Mouse (Mus musculus): ENCODE results near the gene Pde8b. TPM values are rescaled to one million over a fixed set of nuclear protein-coding genes. Genes with fewer than 3 reads are reported as not detected.
A peak's percentile ranks its signal among the peaks of the same experiment; 100 is the strongest.

Gene Pde8b
- polyA plus RNA-seq, 1 experiment from 2014 or later: 1.4 TPM

DNA sequence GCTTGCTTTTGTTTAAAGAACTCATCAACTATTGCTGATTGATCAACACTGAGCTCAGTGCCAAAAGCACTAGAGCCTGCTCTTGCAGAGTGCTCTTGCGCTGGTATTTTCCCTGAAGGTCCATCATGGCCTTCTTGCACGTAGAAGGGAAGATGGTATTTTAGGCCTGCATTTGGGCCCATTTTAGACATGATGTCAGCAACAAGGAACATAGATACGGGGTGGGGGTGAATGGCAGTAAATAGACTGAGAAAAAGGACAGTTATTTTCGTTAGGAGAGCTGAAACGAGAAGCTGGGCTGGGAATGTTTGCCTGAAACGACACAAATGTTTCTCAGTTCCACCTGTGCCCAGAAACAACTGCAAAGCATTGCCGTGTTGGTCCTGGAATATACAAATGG lies 91.2 kb downstream of the Pde8b start:
- Histone ChIP-seq H3K9me3 (replicated peaks; ENCODE audit: control insufficient read depth, low read length) (no peaks in the 10 kb centered on the region), H3K27me3 (ENCODE audit: control insufficient read depth, insufficient read depth, low read length) (no peaks in the 10 kb centered on the region), H3K4me3 (ENCODE audit: low read depth, low read length) (no peak overlapping the region), H3K27ac (replicated peaks; ENCODE audit: low read depth, low read length) (no peak overlapping the region), H3K4me2 (ENCODE audit: low read depth, low read length) (no peak overlapping the region), H3K36me3 (replicated peaks; ENCODE audit: control insufficient read depth, insufficient read depth, low read depth, low read length) (no peaks in the 10 kb centered on the region), H3K9ac (replicated peaks; ENCODE audit: low read length) (no peak overlapping the region), H3K4me1 (ENCODE audit: control insufficient read depth, insufficient read depth, low read length) (no peaks in the 10 kb centered on the region)
- DNase-seq (ENCODE audit: low spot score): no peak
- WGBS: 87% methylated on average over 7 of the region's 7 CpGs
- ATAC-seq (replicated peaks; ENCODE audit: insufficient number of reproducible peaks, low FRiP score, low TSS enrichment, low read depth): no peak

GRCm38 (mm10) chr13:95144746-95145145 lies 105.4 kb downstream of the Pde8b start:
- H3K4me1 ChIP-seq (ENCODE audit: control insufficient read depth, insufficient read depth, low read length): no peaks in the 10 kb centered on the region
- no peak overlapping the region for H3K9ac ChIP-seq (replicated peaks; ENCODE audit: low read length)
- DNase-seq (ENCODE audit: low spot score) (no peak), ATAC-seq (replicated peaks; ENCODE audit: insufficient number of reproducible peaks, low FRiP score, low TSS enrichment, low read depth) (no peak)
- H3K27me3 ChIP-seq (ENCODE audit: control insufficient read depth, insufficient read depth, low read length): no peaks in the 10 kb centered on the region
- no peak overlapping the region for H3K4me2 ChIP-seq (ENCODE audit: low read depth, low read length)
- H3K27ac ChIP-seq (replicated peaks; ENCODE audit: low read depth, low read length): no peak overlapping the region
- H3K4me3 ChIP-seq (ENCODE audit: low read depth, low read length): no peak overlapping the region
- no peaks in the 10 kb centered on the region for H3K9me3 ChIP-seq (replicated peaks; ENCODE audit: control insufficient read depth, low read length)
- no peaks in the 10 kb centered on the region for H3K36me3 ChIP-seq (replicated peaks; ENCODE audit: control insufficient read depth, insufficient read depth, low read depth, low read length)

GRCm38 (mm10) chr13:95140460-95141079 lies 109.6 kb downstream of the Pde8b start:
- no peaks in the 10 kb centered on the region for H3K4me1 ChIP-seq (ENCODE audit: control insufficient read depth, insufficient read depth, low read length)
- no peaks in the 10 kb centered on the region for H3K36me3 ChIP-seq (replicated peaks; ENCODE audit: control insufficient read depth, insufficient read depth, low read depth, low read length)
- DNase-seq (ENCODE audit: low spot score) (no peak), ATAC-seq (replicated peaks; ENCODE audit: insufficient number of reproducible peaks, low FRiP score, low TSS enrichment, low read depth) (no peak)
- H3K27ac ChIP-seq (replicated peaks; ENCODE audit: low read depth, low read length): no peak overlapping the region
- H3K4me3 ChIP-seq (ENCODE audit: low read depth, low read length): no peak overlapping the region
- H3K27me3 ChIP-seq (ENCODE audit: control insufficient read depth, insufficient read depth, low read length): no peaks in the 10 kb centered on the region
- H3K9me3 ChIP-seq (replicated peaks; ENCODE audit: control insufficient read depth, low read length): no peaks in the 10 kb centered on the region
- WGBS: 68% methylated on average over 4 of the region's 4 CpGs
- no peak overlapping the region for H3K4me2 ChIP-seq (ENCODE audit: low read depth, low read length)
- H3K9ac ChIP-seq (replicated peaks; ENCODE audit: low read length): no peak overlapping the region

DNA sequence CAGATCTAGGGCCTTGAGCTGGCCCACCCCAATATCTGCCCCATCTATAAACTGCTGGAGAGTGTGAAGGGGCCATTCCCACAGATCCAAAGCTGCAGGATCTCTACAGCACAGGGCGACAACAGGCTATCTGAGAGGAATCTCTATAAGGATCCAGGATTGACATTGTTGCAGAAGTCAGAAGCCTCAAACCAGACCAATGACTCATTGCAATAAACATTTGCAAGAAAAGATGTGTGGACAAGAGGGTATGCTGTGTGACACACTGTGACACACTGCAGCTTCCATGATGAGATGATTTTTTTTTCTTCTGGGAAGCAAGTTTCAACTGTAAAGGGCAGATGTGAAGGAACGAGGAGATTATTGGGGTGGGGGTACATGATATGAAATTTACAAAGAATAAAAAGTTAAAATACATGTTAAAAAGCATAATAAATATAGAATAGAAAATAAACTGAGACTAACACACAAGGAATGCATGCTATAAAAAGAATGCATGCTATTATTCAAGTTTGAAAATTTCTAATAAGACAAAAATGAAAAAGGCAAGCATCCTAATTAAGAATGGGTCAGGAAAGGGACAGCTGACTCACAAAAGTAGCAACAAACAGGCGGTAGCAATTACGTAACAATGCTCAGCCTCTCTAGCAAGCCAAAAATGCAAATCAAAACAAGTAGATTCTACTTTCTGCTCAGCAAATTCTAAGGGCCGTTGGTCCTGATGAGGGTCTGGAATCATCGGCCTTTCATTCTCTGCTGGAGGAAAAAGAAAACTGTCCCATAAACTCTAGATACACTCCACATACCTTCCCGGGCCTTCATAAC lies 114.6 kb downstream of the Pde8b start:
- H3K9ac ChIP-seq (replicated peaks; ENCODE audit: low read length): no peak overlapping the region
- H3K4me2 ChIP-seq (ENCODE audit: low read depth, low read length): no peak overlapping the region
- no peaks in the 10 kb centered on the region for H3K9me3 ChIP-seq (replicated peaks; ENCODE audit: control insufficient read depth, low read length)
- no peaks in the 10 kb centered on the region for H3K4me1 ChIP-seq (ENCODE audit: control insufficient read depth, insufficient read depth, low read length)
- DNase-seq (ENCODE audit: low spot score) (no peak), ATAC-seq (replicated peaks; ENCODE audit: insufficient number of reproducible peaks, low FRiP score, low TSS enrichment, low read depth) (no peak)
- no peak overlapping the region for H3K4me3 ChIP-seq (ENCODE audit: low read depth, low read length)
- no peak overlapping the region for H3K27ac ChIP-seq (replicated peaks; ENCODE audit: low read depth, low read length)
- 80% methylated on average over 7 of the region's 7 CpGs for WGBS
- H3K36me3 ChIP-seq (replicated peaks; ENCODE audit: control insufficient read depth, insufficient read depth, low read depth, low read length): no peaks in the 10 kb centered on the region
- no peaks in the 10 kb centered on the region for H3K27me3 ChIP-seq (ENCODE audit: control insufficient read depth, insufficient read depth, low read length)

- Histone ChIP-seq H3K4me3 (ENCODE audit: low read depth, low read length) (no peak overlapping the region), H3K4me1 (ENCODE audit: control insufficient read depth, insufficient read depth, low read length) (no peaks in the 10 kb centered on the region; the same call in 1 of the 2 replicates), H3K27ac (replicated peaks; ENCODE audit: low read depth, low read length) (no peak overlapping the region), H3K4me2 (ENCODE audit: low read depth, low read length) (no peak overlapping the region), H3K9ac (replicated peaks; ENCODE audit: low read length) (no peak overlapping the region), H3K36me3 (replicated peaks; ENCODE audit: control insufficient read depth, insufficient read depth, low read depth, low read length) (no peaks in the 10 kb centered on the region), H3K9me3 (replicated peaks; ENCODE audit: control insufficient read depth, low read length) (no peaks in the 10 kb centered on the region), H3K27me3 (ENCODE audit: control insufficient read depth, insufficient read depth, low read length) (no peaks in the 10 kb centered on the region)
- DNase-seq (ENCODE audit: low spot score): no peak
- no peak for ATAC-seq (replicated peaks; ENCODE audit: insufficient number of reproducible peaks, low FRiP score, low TSS enrichment, low read depth)
- 59% methylated on average over 4 of the region's 4 CpGs for WGBS
Measured at GRCm38 (mm10) chr13:95131848-95132247, 118.3 kb downstream of the Pde8b start.

DNA sequence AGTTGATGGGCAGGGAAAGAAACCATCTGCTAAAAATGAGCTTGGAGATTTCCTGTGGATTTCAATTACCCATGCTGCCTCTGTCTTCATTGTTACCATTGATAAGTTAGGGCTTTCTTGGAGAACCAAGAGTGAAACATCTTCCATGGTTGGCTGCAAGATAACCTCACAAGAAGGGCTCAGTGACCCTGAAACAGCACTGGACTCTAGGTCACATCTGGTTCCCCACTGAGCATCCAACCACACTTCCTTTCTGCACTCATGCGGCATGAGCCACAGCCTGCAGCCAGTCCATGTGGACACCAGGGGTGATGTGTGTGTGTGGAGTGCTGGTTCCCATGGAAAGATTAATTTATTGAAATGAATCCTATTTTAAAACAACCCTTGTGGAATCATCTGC lies 119.1 kb downstream of the Pde8b start:
- Histone ChIP-seq H3K27me3 (ENCODE audit: control insufficient read depth, insufficient read depth, low read length) (no peaks in the 10 kb centered on the region), H3K4me1 (ENCODE audit: control insufficient read depth, insufficient read depth, low read length) (no peaks in the 10 kb centered on the region; the same call in 1 of the 2 replicates), H3K4me2 (ENCODE audit: low read depth, low read length) (no peak overlapping the region), H3K36me3 (replicated peaks; ENCODE audit: control insufficient read depth, insufficient read depth, low read depth, low read length) (no peaks in the 10 kb centered on the region), H3K4me3 (ENCODE audit: low read depth, low read length) (no peak overlapping the region), H3K9ac (replicated peaks; ENCODE audit: low read length) (no peak overlapping the region), H3K9me3 (replicated peaks; ENCODE audit: control insufficient read depth, low read length) (no peaks in the 10 kb centered on the region), H3K27ac (replicated peaks; ENCODE audit: low read depth, low read length) (no peak overlapping the region)
- DNase-seq (ENCODE audit: low spot score) (peak; percentile 6), ATAC-seq (replicated peaks; ENCODE audit: insufficient number of reproducible peaks, low FRiP score, low TSS enrichment, low read depth) (no peak)
- WGBS: 46% methylated on average over 1 of the region's 1 CpGs

GRCm38 (mm10) chr13:95127288-95127687 lies 122.8 kb downstream of the Pde8b start:
- Histone ChIP-seq H3K4me3 (ENCODE audit: low read depth, low read length) (no peak overlapping the region), H3K27me3 (ENCODE audit: control insufficient read depth, insufficient read depth, low read length) (no peaks in the 10 kb centered on the region), H3K9ac (replicated peaks; ENCODE audit: low read length) (no peak overlapping the region), H3K36me3 (replicated peaks; ENCODE audit: control insufficient read depth, insufficient read depth, low read depth, low read length) (no peaks in the 10 kb centered on the region), H3K4me1 (ENCODE audit: control insufficient read depth, insufficient read depth, low read length) (no peaks in the 10 kb centered on the region; the same call in 1 of the 2 replicates), H3K9me3 (replicated peaks; ENCODE audit: control insufficient read depth, low read length) (no peaks in the 10 kb centered on the region), H3K4me2 (ENCODE audit: low read depth, low read length) (no peak overlapping the region), H3K27ac (replicated peaks; ENCODE audit: low read depth, low read length) (no peak overlapping the region)
- 34% methylated on average over 10 of the region's 10 CpGs for WGBS
- no peak for ATAC-seq (replicated peaks; ENCODE audit: insufficient number of reproducible peaks, low FRiP score, low TSS enrichment, low read depth)
- peak; percentile 56 for DNase-seq (ENCODE audit: low spot score)

- H3K36me3 ChIP-seq (replicated peaks; ENCODE audit: control insufficient read depth, insufficient read depth, low read depth, low read length): no peaks in the 10 kb centered on the region
- no peak overlapping the region for H3K4me2 ChIP-seq (ENCODE audit: low read depth, low read length)
- no peaks in the 10 kb centered on the region for H3K9me3 ChIP-seq (replicated peaks; ENCODE audit: control insufficient read depth, low read length)
- H3K27me3 ChIP-seq (ENCODE audit: control insufficient read depth, insufficient read depth, low read length): no peaks in the 10 kb centered on the region
- H3K9ac ChIP-seq (replicated peaks; ENCODE audit: low read length): no peak overlapping the region
- ATAC-seq (replicated peaks; ENCODE audit: insufficient number of reproducible peaks, low FRiP score, low TSS enrichment, low read depth): no peak
- H3K4me1 ChIP-seq (ENCODE audit: control insufficient read depth, insufficient read depth, low read length): no peaks in the 10 kb centered on the region; the same call in 1 of the 2 replicates
- no peak overlapping the region for H3K4me3 ChIP-seq (ENCODE audit: low read depth, low read length)
- WGBS: 84% methylated on average over 10 of the region's 10 CpGs
- no peak for DNase-seq (ENCODE audit: low spot score)
- H3K27ac ChIP-seq (replicated peaks; ENCODE audit: low read depth, low read length): no peak overlapping the region
Measured at GRCm38 (mm10) chr13:95126801-95127200, 123.3 kb downstream of the Pde8b start.

Data from embryonic facial prominence, embryonic 11.5 days (tissue).